Mouse (Mus musculus) erythroblast, adult 5-6 weeks (primary cell): Measurements from ENCODE around the gene Ccrl2. TPM values are rescaled to one million over a fixed set of nuclear protein-coding genes. Genes with fewer than 3 reads are reported as not detected.

ENCODE experiments used
- ATAC-seq: replicated peaks from 2 replicates; pipeline ENCODE4 v1.8.0; 2016; ENCODE audit warnings: moderate number of reproducible peaks, mild to moderate bottlenecking, moderate TSS enrichment, inconsistent platforms; ENCODE audit not compliant: poor library complexity, low FRiP score, severe bottlenecking
- total RNA-seq, 2 experiments: library from RNA; stranded (forward) in 1 of 2; stranded (reverse) in 1 of 2; fragments of 150-400 nt in 1 of 2; fragments of 200-764, 138-1000 nt in 1 of 2; gene quantifications; 2 replicates each; pipeline versions ENCODE4 v1.2.3 to v1.2.4; 2015 to 2017; ENCODE audit warnings: low replicate concordance in 2 of 2

Ccrl2 gene
- total RNA-seq (2015; ENCODE audit: low replicate concordance) (32.7 and 39.5 TPM in 2 replicates), total RNA-seq (2017; ENCODE audit: low replicate concordance) (43.8 and 65.4 TPM in 2 replicates)

DNA sequence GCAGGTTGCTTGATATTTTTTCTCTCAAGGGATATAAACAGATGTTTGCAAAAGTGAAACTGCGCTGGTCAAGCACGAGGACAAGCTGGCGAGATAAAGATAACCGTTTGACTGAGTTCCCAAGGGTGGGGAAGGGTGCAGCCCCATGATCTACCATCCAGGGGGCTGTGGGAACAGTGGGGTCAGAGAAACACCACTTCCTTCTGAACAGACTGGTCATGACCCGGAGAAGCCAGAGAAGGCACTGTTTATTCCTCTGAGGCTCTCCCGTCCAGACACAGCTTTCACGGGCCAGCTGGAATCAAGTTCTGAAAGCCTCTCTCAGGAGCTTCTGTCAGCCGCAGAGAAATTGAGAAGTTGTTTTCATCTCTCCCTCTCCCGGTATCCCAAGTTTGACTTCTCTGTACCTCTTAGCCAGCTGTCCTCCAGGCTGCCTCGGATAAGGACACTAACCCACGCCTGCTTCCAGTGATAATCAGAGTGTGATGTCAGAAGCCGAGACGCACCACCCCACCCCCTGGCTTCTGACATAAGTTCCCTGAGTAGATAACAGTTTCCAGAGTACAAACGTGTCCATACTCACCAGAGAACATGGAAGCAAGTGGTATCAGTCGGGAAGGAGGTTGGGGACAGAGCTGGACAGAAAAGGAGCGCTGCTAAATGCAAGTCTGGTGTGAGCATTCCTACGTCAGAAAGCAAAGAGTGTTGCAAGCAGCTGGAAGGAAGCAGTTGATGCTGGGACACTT is at the start of gene Ccrl2:
Gene Ccrl2, minus strand, starts transcription at position 722 of the 746 bp plus-strand sequence.
- peak; percentile 90 for ATAC-seq

DNA sequence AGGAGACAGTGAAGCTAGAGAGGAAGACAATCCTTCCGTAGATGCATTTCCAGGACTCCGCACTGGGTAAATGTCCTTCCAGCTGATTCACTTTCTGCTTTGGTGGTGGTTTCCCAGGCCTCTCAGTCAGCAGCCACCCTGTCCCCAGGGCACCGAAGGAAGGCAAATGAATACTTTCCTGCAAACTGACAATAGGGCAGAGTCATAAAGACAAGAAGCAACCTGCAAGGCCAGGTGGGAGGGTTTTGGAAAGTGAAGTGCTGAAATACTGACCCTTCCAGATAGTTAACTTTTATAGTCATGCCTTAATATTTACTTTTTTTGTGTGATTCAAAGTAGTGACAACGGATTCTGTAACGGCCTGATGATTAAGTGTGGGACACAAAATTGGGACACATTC is 46.6 kb upstream of the Ccrl2 start:
- ATAC-seq = no peak

DNA sequence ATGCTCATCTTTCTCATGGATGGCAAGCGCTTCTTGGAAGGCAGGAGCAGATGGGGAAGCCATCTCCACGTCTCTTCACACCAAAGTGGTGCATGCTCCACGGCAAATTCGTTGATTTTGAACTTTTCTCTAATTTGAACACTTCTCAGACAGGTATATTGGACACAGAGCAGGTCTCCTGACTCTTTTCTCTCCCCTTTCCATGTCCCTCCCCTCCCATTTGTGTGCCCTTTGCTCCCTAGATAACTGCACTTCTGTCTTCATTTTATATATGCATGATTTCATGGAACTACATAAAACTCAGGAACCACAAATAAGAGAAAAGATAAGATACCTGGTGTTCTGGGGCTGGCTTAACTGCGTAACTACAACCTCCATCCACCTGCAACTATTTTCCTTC is 46.0 kb upstream of the Ccrl2 start:
- ATAC-seq = no peak

DNA sequence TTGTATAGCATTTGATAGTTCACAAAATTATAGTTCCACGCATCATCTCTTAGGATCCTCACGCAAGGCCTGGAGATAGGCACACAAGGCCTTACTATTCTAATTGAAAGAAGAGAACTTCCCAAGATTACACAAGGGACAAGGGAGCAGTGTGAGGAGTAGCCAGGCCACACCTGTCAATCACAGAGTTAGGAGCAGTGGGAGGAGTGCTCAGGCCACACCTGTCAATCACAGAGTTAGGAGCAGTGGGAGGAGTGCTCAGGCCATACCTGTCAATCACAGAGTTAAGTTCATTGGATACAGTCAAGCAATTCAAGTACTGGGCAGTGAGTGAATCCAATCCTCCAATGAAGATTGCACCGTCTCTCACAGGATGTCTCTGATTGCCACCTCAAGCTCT is 43.1 kb upstream of the Ccrl2 start:
- ATAC-seq = no peak

GRCm38 (mm10) chr9:111097543-111097942 is 40.2 kb upstream of the Ccrl2 start:
- ATAC-seq = no peak

DNA sequence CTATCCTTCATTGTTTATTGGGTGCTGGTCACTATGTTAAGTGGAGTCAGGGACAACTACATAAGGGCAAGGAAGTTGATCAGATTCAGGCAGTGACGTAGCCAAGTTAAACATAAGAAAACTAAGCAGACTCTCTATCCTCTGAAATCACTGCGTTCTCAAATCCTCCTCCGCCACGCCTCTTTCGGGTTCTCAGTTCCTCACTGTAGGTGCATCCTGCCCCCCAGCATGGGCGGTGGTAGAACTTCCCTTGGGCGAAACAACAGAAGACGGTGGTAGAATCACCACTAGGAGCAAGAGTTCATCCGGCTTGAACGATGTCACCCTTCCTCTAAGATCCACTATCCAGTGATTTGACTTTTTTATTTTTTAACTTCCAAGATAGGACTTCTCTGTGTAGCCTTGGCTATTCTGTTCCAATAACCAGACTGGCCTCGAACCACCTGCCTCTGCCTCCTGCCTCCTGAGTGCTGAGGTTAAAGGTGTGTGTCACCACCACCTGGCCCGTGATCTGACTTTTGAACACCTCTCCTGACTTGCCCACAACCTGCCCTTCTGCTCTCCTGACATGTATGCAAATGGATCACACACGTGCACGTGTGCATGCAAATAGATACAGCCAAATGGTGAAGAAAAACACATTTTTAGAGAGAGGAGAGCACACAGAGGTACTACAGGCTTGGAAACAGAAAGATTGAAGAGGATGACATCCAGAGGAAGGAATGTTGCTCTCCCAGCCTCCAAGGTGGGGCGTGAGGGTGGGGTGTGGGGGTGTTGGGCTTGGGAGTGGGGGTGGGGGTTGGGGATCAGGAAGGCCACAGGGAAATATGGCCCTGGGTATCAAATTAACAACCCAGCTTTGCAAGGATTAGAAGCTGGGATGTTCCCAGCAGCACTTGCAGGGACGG is 39.4 kb upstream of the Ccrl2 start:
- no peak for ATAC-seq

GRCm38 (mm10) chr9:111095710-111096109 is 38.4 kb upstream of the Ccrl2 start:
- no peak for ATAC-seq

DNA sequence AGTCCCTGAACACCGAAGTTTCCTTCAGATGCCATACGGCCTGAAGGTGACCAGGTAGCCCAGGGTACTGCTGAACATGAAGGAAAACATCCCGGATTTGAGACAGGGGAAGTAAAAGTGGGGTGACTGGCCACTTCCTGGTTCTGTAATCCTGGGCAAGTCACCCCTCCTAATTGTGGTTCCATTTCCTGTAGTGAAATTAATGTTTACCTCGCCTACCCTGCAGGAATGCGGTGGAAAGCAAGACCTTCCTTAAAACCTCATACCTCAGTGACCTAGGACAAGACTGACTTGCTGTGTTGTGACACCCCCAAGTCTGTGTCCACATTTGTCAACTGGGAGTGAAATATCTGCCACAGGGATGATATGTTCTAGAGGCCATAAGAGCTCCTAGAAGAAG is 37.3 kb upstream of the Ccrl2 start:
- no peak for ATAC-seq

DNA sequence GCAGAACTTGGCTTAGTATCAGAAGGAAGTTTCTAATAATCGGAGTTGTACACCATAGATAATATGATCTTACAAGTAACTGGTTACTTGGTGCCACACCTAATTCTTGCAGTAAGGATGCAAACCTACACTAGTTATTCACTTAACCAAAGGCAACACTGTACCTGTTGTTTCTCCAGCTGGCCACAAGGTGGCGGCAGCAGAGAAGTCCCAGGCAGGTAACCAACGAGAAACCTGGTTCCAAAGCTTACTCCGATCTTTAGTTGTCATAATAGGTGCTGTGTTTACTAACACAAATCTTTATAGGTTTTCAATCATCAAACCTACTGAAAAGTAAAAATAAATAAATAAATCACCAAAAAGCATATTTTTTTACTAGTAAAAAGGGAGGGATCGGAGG is 35.8 kb upstream of the Ccrl2 start:
- ATAC-seq = peak; percentile 88

- no peak for ATAC-seq
Observed at GRCm38 (mm10) chr9:111092657-111093056, 35.3 kb upstream of the Ccrl2 start.

- no peak for ATAC-seq
Observed at GRCm38 (mm10) chr9:111088886-111089285, 31.6 kb upstream of the Ccrl2 start.

- no peak for ATAC-seq
Observed at GRCm38 (mm10) chr9:111087960-111088359, 30.6 kb upstream of the Ccrl2 start.

GRCm38 (mm10) chr9:111086995-111087606 is 29.8 kb upstream of the Ccrl2 start:
- ATAC-seq = no peak

- ATAC-seq = no peak
Observed at GRCm38 (mm10) chr9:111086137-111086536, 28.8 kb upstream of the Ccrl2 start.

- ATAC-seq = no peak
Observed at GRCm38 (mm10) chr9:111085329-111085728, 28.0 kb upstream of the Ccrl2 start.

DNA sequence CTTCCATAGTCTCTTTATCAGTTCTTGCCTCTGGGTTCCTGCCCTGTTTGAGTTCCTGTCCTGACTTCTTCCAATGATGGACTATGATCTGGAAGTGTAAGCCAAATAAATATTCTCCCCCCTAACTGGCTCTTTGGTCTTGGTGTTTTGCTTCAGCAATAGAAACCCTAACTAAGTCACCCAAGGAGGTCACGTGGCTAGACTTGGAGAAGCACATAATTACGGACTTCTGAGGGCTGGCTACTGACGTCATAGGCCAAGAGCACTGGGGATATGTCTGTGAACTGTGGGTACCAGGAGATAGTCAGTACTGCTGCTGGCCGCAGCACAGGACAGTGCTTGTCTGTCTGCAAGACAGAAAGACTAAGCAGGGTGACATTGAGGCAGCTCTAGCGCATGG is 24.4 kb upstream of the Ccrl2 start:
- no peak for ATAC-seq

- no peak for ATAC-seq
Observed at GRCm38 (mm10) chr9:111080801-111081200, 23.5 kb upstream of the Ccrl2 start.

DNA sequence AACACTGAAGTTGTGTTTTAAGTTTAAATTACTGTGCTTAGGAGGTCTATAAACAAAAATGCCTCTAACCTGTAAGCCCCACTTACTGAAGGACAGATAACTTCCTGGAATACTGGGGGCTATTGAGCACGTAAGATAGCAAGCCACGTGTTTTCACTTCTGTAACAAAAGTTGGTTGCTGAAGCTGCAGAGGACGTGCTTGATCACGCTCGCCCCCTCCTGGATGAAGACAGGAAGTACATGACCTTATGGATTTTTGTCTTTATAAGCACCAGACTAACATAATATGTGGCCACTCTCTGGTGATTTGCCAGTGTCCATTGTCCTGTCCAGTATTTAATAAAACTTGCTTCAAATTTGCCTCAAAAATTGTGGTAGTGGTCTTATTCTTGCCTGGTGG is 20.4 kb upstream of the Ccrl2 start:
- peak; percentile 83 for ATAC-seq

- no peak for ATAC-seq
Observed at GRCm38 (mm10) chr9:111072971-111073370, 15.7 kb upstream of the Ccrl2 start.

GRCm38 (mm10) chr9:111072175-111072574 is 14.9 kb upstream of the Ccrl2 start:
- peak; percentile 65; the same call in 1 of the 2 replicates for ATAC-seq
